Mouse (Mus musculus): ENCODE measurements at regions not wholly inside any gene's neighbourhood (a gene's known extent, or its start where the extent isn't known, plus 50 kb on each side); places are given as distances from the start of the nearest gene placed in this dataset.
"Not testable (repeated sequence)": the region's sequence is repeated elsewhere in the genome, so short reads cannot be mapped to it uniquely, and the experiment has no call there.

DNA sequence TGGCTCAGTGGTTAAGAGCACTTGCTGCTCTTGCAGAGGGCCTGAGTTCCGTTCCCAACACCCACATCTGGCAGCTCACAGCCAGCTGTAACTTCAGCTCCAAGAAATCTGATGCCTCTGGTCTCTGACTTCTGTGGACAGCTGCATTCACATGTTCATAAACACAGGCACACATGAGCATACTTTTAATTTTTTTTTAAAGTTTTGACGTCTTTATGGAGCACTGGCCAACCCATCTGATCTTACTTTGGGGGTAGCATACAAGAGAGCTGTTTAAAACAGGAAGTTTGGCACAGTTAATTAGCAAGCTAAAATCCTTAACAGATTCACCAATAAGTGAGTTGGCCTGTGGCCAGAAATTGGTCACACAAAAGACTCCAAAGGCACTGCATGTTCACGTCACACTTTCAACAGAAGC is 81.2 kb upstream of the Atl2 start:
- no peaks in the 10 kb centered on the region for H3K36me3 ChIP-seq (replicated peaks; ENCODE audit: control insufficient read depth, insufficient read depth)
- no peak for ATAC-seq (ENCODE audit: low FRiP score)

DNA sequence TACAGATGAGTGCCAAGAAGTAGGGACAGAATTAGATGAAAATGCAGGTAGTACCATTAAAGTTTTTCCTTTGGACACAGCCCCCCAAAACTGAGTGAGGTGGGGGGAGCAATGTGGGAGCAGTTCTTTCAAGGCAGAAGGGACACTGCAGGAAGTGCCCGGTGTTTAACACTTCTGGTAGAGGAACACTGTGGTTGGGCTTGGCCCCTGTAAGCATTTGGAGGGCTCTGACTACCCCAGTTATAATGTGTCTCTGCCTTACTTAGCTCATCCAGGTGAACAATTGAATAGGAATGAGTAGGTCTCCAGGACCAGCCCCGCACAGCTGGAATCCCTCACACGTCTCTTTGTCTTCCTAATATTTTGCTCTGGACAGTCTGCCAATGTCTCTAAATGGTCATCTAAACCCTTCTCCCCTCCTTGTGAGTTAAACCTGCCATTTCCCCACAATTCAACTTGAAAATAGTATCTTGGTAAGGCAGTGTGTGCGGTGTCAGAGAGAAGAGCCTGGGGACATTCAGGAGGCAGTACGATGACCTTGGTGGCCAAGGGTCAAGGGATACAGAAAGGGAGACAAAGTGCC is 80.7 kb upstream of the Atl2 start:
- ATAC-seq (ENCODE audit: low FRiP score): peak; percentile 18; the same call in 1 of the 2 replicates

More for the DNA sequence above, 81.2 kb upstream of the Atl2 start:
- H3K4me2 ChIP-seq (replicated peaks): no peak overlapping the region
- no peak overlapping the region for H3K9ac ChIP-seq
- H3K4me3 ChIP-seq (replicated peaks; ENCODE audit: low read length): no peak overlapping the region
- no peaks in the 10 kb centered on the region for H3K27me3 ChIP-seq (ENCODE audit: control insufficient read depth, insufficient read depth, low read length)
- H3K4me1 ChIP-seq (replicated peaks; ENCODE audit: control insufficient read depth, insufficient read depth, low read length): peaks cover 9% of the 10 kb centered on the region; the same call in 1 of the 2 replicates
- no peaks in the 10 kb centered on the region for H3K9me3 ChIP-seq (ENCODE audit: control insufficient read depth, low read length)
- WGBS: 71% methylated on average over 3 of the region's 3 CpGs
- DNase-seq (ENCODE audit: low spot score): no peak
- no peak overlapping the region for H3K27ac ChIP-seq

DNA sequence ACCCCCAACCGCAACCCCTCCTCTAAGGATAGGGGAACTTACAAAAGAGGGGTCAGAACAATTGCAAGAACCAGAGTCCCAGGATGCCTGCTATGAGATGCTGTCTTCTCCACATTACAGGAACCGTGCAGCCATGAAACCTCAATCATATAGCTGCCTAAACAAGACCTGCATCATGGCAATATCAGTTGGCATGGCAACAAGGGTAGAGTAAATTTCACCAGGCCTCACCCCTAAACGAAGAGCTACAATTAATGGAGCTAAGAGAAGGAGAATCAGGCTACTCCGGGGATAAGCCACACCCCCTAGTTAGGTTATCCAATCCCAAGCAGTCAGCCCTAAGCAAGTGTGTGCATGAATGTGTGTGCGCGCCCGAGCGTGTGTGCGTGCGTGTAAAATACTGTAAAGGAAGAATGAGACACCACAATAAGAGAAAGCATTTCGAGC is 80.1 kb upstream of the Atl2 start:
- H3K9ac ChIP-seq: 0 out of 2 replicates have a peak overlapping the region, but pooled peaks have one; percentile 7
- no peaks in the 10 kb centered on the region for H3K9me3 ChIP-seq (ENCODE audit: control insufficient read depth, low read length)
- DNase-seq (ENCODE audit: low spot score): peak; percentile 36
- ATAC-seq (ENCODE audit: low FRiP score): peak; percentile 89
- H3K27ac ChIP-seq: no peak overlapping the region
- 26% methylated on average over 11 of the region's 11 CpGs for WGBS
- H3K4me3 ChIP-seq (replicated peaks; ENCODE audit: low read length): peak overlapping the region; percentile 26
- peaks cover 9% of the 10 kb centered on the region; the same call in 1 of the 2 replicates for H3K4me1 ChIP-seq (replicated peaks; ENCODE audit: control insufficient read depth, insufficient read depth, low read length)
- peak overlapping the region; percentile 56 for H3K4me2 ChIP-seq (replicated peaks)
- H3K27me3 ChIP-seq (ENCODE audit: control insufficient read depth, insufficient read depth, low read length): no peaks in the 10 kb centered on the region
- no peaks in the 10 kb centered on the region for H3K36me3 ChIP-seq (replicated peaks; ENCODE audit: control insufficient read depth, insufficient read depth)

More for the DNA sequence above, 80.7 kb upstream of the Atl2 start:
- H3K9ac ChIP-seq: 0 out of 2 replicates have a peak overlapping the region, but pooled peaks have one; percentile 7
- H3K4me3 ChIP-seq (replicated peaks; ENCODE audit: low read length): peak overlapping the region; percentile 26; the same call in 1 of the 2 replicates
- peak overlapping the region; percentile 56 for H3K4me2 ChIP-seq (replicated peaks)
- no peaks in the 10 kb centered on the region for H3K27me3 ChIP-seq (ENCODE audit: control insufficient read depth, insufficient read depth, low read length)
- H3K27ac ChIP-seq: no peak overlapping the region
- H3K36me3 ChIP-seq (replicated peaks; ENCODE audit: control insufficient read depth, insufficient read depth): no peaks in the 10 kb centered on the region
- no peak for DNase-seq (ENCODE audit: low spot score)
- H3K4me1 ChIP-seq (replicated peaks; ENCODE audit: control insufficient read depth, insufficient read depth, low read length): peaks cover 9% of the 10 kb centered on the region; the same call in 1 of the 2 replicates
- no peaks in the 10 kb centered on the region for H3K9me3 ChIP-seq (ENCODE audit: control insufficient read depth, low read length)
- WGBS: 79% methylated on average over 5 of the region's 5 CpGs

DNA sequence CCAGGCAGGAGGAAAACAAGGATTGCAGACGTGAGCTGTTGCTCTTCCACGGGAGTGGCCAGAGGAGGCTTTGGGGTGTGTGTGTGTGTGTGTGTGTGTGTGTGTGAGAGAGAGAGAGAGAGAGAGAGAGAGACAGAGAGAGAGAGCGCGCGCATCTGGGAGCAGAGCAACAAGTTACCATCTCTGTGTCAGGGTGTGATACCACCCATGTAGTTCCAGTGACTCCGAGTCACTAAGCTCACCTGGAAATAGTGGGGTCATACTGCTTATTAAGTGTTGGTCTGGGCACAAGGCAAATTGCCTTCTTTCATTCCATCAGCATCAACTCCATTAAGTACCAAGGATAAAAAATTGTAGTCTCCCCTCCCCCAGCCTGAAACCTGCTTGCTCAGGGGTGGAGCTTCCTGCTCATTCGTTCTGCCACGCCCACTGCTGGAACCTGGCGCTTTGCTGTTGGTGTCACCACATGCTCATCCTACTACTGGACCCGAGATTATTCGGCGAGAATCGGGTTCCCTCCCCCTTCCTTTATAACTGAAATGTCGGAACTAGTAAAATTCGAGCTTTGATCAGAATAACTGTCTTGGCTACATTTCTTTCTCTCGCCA is 79.3 kb upstream of the Atl2 start:
- H3K9ac ChIP-seq; H3K36me3 ChIP-seq (replicated peaks; ENCODE audit: control insufficient read depth, insufficient read depth); H3K9me3 ChIP-seq (ENCODE audit: control insufficient read depth, low read length); H3K27me3 ChIP-seq (ENCODE audit: control insufficient read depth, insufficient read depth, low read length); H3K27ac ChIP-seq; H3K4me1 ChIP-seq (replicated peaks; ENCODE audit: control insufficient read depth, insufficient read depth, low read length); ATAC-seq (ENCODE audit: low FRiP score); DNase-seq (ENCODE audit: low spot score): not testable (repeated sequence)
- peak overlapping the region; percentile 26; the same call in 1 of the 2 replicates for H3K4me3 ChIP-seq (replicated peaks; ENCODE audit: low read length)
- peak overlapping the region; percentile 56 for H3K4me2 ChIP-seq (replicated peaks)
- 19% methylated on average over 16 of the region's 16 CpGs for WGBS

DNA sequence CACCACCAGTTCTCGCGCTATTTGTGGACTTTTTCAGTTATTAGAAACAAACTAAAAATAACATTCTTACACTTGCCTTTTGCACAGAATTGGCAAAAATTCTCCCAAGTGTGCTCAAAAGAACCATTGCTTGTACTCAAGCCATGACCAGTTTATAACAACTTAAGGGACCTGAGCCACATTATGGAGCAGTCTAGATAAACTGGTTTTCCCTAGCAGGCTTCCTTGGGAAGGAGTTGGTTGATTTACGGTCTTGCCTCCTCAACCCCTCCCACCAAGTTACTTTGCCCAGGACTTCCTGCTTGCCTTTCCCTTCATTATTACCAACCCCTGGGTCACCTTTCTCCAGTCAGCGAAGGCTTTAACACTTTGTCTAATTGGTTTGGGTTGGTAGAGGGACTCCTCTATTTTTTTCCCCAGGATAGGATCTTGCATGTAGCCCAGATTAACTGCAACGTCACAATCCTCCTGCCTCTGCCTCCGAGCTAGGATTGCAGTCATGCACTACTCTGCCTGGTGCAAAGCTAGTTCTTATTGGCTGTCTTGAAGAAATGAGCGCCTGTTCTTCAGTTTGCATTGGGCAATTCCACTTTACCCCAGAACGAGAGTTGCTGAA is 75.9 kb upstream of the Atl2 start:
- DNase-seq (ENCODE audit: low spot score): no peak
- 88% methylated on average over 8 of the region's 8 CpGs for WGBS
- no peak overlapping the region for H3K4me3 ChIP-seq (replicated peaks; ENCODE audit: low read length)
- no peaks in the 10 kb centered on the region for H3K27me3 ChIP-seq (ENCODE audit: control insufficient read depth, insufficient read depth, low read length)
- no peak overlapping the region for H3K4me2 ChIP-seq (replicated peaks)
- no peak overlapping the region for H3K9ac ChIP-seq
- H3K27ac ChIP-seq: no peak overlapping the region
- no peaks in the 10 kb centered on the region for H3K9me3 ChIP-seq (ENCODE audit: control insufficient read depth, low read length)
- peaks cover 9% of the 10 kb centered on the region; the same call in 1 of the 2 replicates for H3K4me1 ChIP-seq (replicated peaks; ENCODE audit: control insufficient read depth, insufficient read depth, low read length)
- ATAC-seq (ENCODE audit: low FRiP score): no peak
- H3K36me3 ChIP-seq (replicated peaks; ENCODE audit: control insufficient read depth, insufficient read depth): no peaks in the 10 kb centered on the region

DNA sequence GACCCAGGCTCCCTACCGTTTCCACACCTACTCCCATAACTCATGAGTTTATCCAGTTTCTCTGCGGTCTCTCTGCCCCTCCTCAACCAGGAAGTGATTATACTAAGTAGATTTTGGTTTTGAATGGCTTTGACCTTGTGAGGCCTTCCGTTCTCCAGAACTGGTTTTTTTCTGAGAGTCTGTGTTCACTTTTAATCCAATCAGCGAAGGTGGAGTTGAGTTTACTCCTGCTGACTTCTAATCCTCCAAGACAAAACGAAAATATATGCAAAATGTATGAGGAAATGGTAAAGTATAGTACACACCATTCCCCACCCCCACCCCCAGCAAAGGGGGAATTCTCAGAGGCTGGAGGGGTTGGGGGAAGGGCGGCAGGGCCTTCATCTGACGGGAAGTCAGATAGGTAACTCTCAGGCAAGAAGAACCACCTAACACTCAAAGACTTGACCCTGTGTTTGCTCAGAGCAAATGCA is 73.6 kb upstream of the Atl2 start:
- DNase-seq (ENCODE audit: low spot score): no peak
- Histone ChIP-seq H3K9ac (no peak overlapping the region), H3K4me3 (replicated peaks; ENCODE audit: low read length) (no peak overlapping the region), H3K27ac (no peak overlapping the region), H3K27me3 (ENCODE audit: control insufficient read depth, insufficient read depth, low read length) (no peaks in the 10 kb centered on the region), H3K36me3 (replicated peaks; ENCODE audit: control insufficient read depth, insufficient read depth) (no peaks in the 10 kb centered on the region), H3K4me1 (replicated peaks; ENCODE audit: control insufficient read depth, insufficient read depth, low read length) (no peaks in the 10 kb centered on the region), H3K9me3 (ENCODE audit: control insufficient read depth, low read length) (no peaks in the 10 kb centered on the region), H3K4me2 (replicated peaks) (no peak overlapping the region)
- no peak for ATAC-seq (ENCODE audit: low FRiP score)
- 43% methylated on average over 7 of the region's 7 CpGs for WGBS

DNA sequence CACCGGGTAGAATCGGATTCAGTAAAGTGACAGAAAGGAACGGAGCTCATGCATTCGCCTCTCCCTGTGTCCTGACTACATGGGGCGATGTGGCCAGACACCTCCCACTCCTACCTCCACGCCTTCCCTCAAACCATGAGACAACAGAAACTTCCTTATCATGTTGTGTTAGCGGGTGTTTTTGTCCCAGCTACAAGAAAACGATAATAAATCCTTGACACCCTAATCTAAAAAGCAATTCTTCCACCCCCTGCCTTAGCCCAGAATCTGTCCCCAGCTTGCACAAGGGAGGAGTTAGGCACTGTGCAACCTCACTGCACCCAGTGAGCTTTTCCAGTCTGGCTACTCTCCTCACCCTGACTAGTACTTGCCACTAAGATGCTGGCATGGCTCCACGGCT is 72.9 kb upstream of the Atl2 start:
- no peak overlapping the region for H3K27ac ChIP-seq
- no peak for ATAC-seq (ENCODE audit: low FRiP score)
- no peak overlapping the region for H3K4me3 ChIP-seq (replicated peaks; ENCODE audit: low read length)
- DNase-seq (ENCODE audit: low spot score): no peak
- H3K27me3 ChIP-seq (ENCODE audit: control insufficient read depth, insufficient read depth, low read length): no peaks in the 10 kb centered on the region
- H3K9ac ChIP-seq: no peak overlapping the region
- no peaks in the 10 kb centered on the region for H3K36me3 ChIP-seq (replicated peaks; ENCODE audit: control insufficient read depth, insufficient read depth)
- WGBS: 82% methylated on average over 9 of the region's 9 CpGs
- H3K4me1 ChIP-seq (replicated peaks; ENCODE audit: control insufficient read depth, insufficient read depth, low read length): no peaks in the 10 kb centered on the region
- H3K4me2 ChIP-seq (replicated peaks): no peak overlapping the region
- no peaks in the 10 kb centered on the region for H3K9me3 ChIP-seq (ENCODE audit: control insufficient read depth, low read length)

DNA sequence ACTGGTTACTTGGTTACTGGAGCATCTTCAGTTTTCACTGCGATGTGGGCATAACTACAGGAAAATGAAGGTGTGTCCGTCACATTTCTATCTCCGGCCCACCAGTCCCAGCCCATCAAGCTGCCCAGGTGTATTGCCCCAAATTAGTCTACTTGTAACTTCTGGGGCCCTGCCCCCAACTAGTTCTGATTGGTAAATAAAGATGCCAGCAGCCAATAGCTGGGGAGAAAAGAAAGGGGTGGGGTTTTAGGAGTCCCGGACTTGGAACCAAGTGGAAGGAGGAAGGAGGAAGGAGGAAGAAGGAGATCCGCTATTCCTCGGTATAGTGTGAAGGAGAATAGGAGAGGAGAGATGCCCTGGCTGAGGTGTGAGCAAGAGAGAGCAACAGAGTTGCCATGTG is 71.1 kb upstream of the Atl2 start:
- WGBS: 45% methylated on average over 6 of the region's 6 CpGs
- no peak for DNase-seq (ENCODE audit: low spot score)
- no peak overlapping the region for H3K9ac ChIP-seq
- H3K9me3 ChIP-seq (ENCODE audit: control insufficient read depth, low read length): no peaks in the 10 kb centered on the region
- H3K36me3 ChIP-seq (replicated peaks; ENCODE audit: control insufficient read depth, insufficient read depth): no peaks in the 10 kb centered on the region
- H3K4me1 ChIP-seq (replicated peaks; ENCODE audit: control insufficient read depth, insufficient read depth, low read length): no peaks in the 10 kb centered on the region
- no peaks in the 10 kb centered on the region for H3K27me3 ChIP-seq (ENCODE audit: control insufficient read depth, insufficient read depth, low read length)
- H3K27ac ChIP-seq: no peak overlapping the region
- no peak overlapping the region for H3K4me2 ChIP-seq (replicated peaks)
- no peak for ATAC-seq (ENCODE audit: low FRiP score)
- H3K4me3 ChIP-seq (replicated peaks; ENCODE audit: low read length): no peak overlapping the region

DNA sequence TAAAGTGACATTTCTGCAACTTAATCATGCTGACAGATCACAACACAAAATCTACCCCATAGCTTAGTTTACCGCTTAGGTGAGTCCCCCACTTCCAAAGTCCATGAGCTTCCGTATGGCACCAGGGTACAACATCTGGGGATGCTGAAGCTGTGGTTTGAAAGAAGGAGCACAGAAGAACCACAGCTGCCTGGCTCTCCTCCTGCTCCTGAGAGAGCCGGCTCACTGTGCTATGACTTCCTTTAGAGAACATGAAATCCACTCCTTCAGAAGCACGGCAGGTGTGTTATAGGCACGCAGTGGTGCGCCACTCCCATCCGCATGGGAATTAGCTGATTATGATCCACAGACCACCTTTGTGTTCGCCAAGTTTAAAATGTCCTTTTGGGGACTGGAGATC is 69.7 kb upstream of the Atl2 start:
- H3K4me1 ChIP-seq (replicated peaks; ENCODE audit: control insufficient read depth, insufficient read depth, low read length): no peaks in the 10 kb centered on the region
- H3K27me3 ChIP-seq (ENCODE audit: control insufficient read depth, insufficient read depth, low read length): no peaks in the 10 kb centered on the region
- no peak overlapping the region for H3K4me3 ChIP-seq (replicated peaks; ENCODE audit: low read length)
- ATAC-seq (ENCODE audit: low FRiP score): no peak
- 92% methylated on average over 8 of the region's 8 CpGs for WGBS
- H3K36me3 ChIP-seq (replicated peaks; ENCODE audit: control insufficient read depth, insufficient read depth): no peaks in the 10 kb centered on the region
- no peak for DNase-seq (ENCODE audit: low spot score)
- H3K9ac ChIP-seq: no peak overlapping the region
- no peaks in the 10 kb centered on the region for H3K9me3 ChIP-seq (ENCODE audit: control insufficient read depth, low read length)
- H3K4me2 ChIP-seq (replicated peaks): no peak overlapping the region
- H3K27ac ChIP-seq: no peak overlapping the region

Measured in hindbrain, embryonic 14.5 days (tissue).